Mouse (Mus musculus) MEL (cell line): ENCODE data around the gene Phkg1. TPM values are rescaled to one million over a fixed set of nuclear protein-coding genes. Genes with fewer than 3 reads are reported as not detected.

Experiments
- DNase-seq: peaks from one replicate; pipeline ENCODE4 v3.0.0; 2011; ENCODE audit warnings: low read depth, low spot score
- H3K27ac ChIP-seq: 2 replicates; pipeline ENCODE4 v1.5.1; 2012; ENCODE audit warnings: low read depth, mild to moderate bottlenecking, control low read depth, low read length, moderate library complexity; ENCODE audit not compliant: control insufficient read depth
- H3K27me3 ChIP-seq, 2 experiments: fragments of 150-350 bp in 1 of 2; sonication (generic) in 1 of 2; 2 replicates each; pipeline ENCODE4 v1.6.1; 2012; ENCODE audit warnings: low read length in 2 of 2, mild to moderate bottlenecking in 2 of 2, improper control_type of control experiment in 1 of 2, moderate library complexity in 1 of 2; ENCODE audit not compliant: insufficient read depth in 2 of 2, control insufficient read depth in 1 of 2
- H3K36me3 ChIP-seq, 2 experiments: 2 replicates each; pipeline ENCODE4 v1.6.1; 2012 to 2014; ENCODE audit warnings: low read length in 2 of 2, improper control_type of control experiment in 1 of 2, inconsistent platforms in 1 of 2, mild to moderate bottlenecking in 1 of 2; ENCODE audit not compliant: insufficient read depth in 2 of 2, control insufficient read depth in 1 of 2
- H3K4me1 ChIP-seq, 2 experiments: fragments of 150-350 bp in 1 of 2; sonication (generic) in 1 of 2; 2 replicates each; pipeline ENCODE4 v1.6.1; 2012; ENCODE audit warnings: low read length in 2 of 2, improper control_type of control experiment in 1 of 2, mild to moderate bottlenecking in 1 of 2; ENCODE audit not compliant: insufficient read depth in 2 of 2, control insufficient read depth in 1 of 2
- H3K4me3 ChIP-seq, 2 experiments: fragments of 150-350 bp in 1 of 2; sonication (generic) in 1 of 2; 2 replicates each; pipeline ENCODE4 v1.5.1; 2012; ENCODE audit warnings: low read depth in 2 of 2, low read length in 2 of 2, mild to moderate bottlenecking in 2 of 2, moderate library complexity in 2 of 2, control low read depth in 1 of 2, improper control_type of control experiment in 1 of 2; ENCODE audit not compliant: control insufficient read depth in 1 of 2, insufficient read depth in 1 of 2
- H3K79me2 ChIP-seq: 2 replicates; pipeline ENCODE4 v1.6.1; 2012; ENCODE audit warnings: mild to moderate bottlenecking, low read length, moderate library complexity; ENCODE audit not compliant: control insufficient read depth, poor library complexity, insufficient read depth
- H3K9ac ChIP-seq: 2 replicates; pipeline ENCODE4 v1.6.1; 2012; ENCODE audit warnings: low read depth, mild to moderate bottlenecking, control low read depth, low read length, moderate library complexity; ENCODE audit not compliant: control insufficient read depth, poor library complexity, severe bottlenecking
- H3K9me3 ChIP-seq: fragments of 150-350 bp; sonication (generic); replicated peaks from 2 replicates; pipeline ENCODE4 v1.6.1; 2012; ENCODE audit warnings: mild to moderate bottlenecking, low read length, improper control_type of control experiment, moderate library complexity; ENCODE audit not compliant: insufficient read depth
- BHLHE40 ChIP-seq: IDR thresholded peaks from 2 replicates; pipeline ENCODE4 v1.6.1; 2012; ENCODE audit warnings: low read depth, mild to moderate bottlenecking, inconsistent platforms, low read length, improper control_type of control experiment, borderline replicate concordance
- CHD1 ChIP-seq: IDR thresholded peaks from 2 replicates; pipeline ENCODE4 v1.6.1; 2012; ENCODE audit warnings: low read depth, mild to moderate bottlenecking, inconsistent platforms, low read length, improper control_type of control experiment
- CHD2 ChIP-seq: IDR thresholded peaks from 2 replicates; pipeline ENCODE4 v1.6.1; 2011; ENCODE audit warnings: low read length, improper control_type of control experiment
- CTCF ChIP-seq, 3 experiments: IDR thresholded peaks in 2 of 3; conservative IDR thresholded peaks in 1 of 3; 2 replicates each; pipeline ENCODE4 v1.5.1; 2011 to 2012; ENCODE audit warnings: low read length in 3 of 3, low read depth in 2 of 3, mild to moderate bottlenecking in 2 of 3, improper control_type of control experiment in 1 of 3, inconsistent platforms in 1 of 3, mixed read lengths in 1 of 3, moderate library complexity in 1 of 3; ENCODE audit not compliant: control insufficient read depth in 1 of 3, insufficient read depth in 1 of 3, poor library complexity in 1 of 3, severe bottlenecking in 1 of 3
- ELF1 ChIP-seq: IDR thresholded peaks from 2 replicates; pipeline ENCODE4 v1.6.1; 2014; ENCODE audit warnings: low read depth, mild to moderate bottlenecking, inconsistent platforms, low read length, improper control_type of control experiment, moderate library complexity
- EP300 ChIP-seq, 2 experiments: IDR thresholded peaks; 2 replicates each; pipeline ENCODE4 v1.6.1; 2011; ENCODE audit warnings: improper control_type of control experiment in 2 of 2, low read length in 2 of 2, low read depth in 1 of 2, mild to moderate bottlenecking in 1 of 2
- GABPA ChIP-seq: IDR thresholded peaks from 2 replicates; pipeline ENCODE4 v1.6.1; 2012; ENCODE audit warnings: low read depth, mild to moderate bottlenecking, inconsistent platforms, low read length, improper control_type of control experiment, moderate library complexity
- GATA1 ChIP-seq: IDR thresholded peaks from 2 replicates; pipeline ENCODE4 v1.6.1; 2011; ENCODE audit warnings: low read depth, low read length, improper control_type of control experiment
- MAFK ChIP-seq: IDR thresholded peaks from 2 replicates; pipeline ENCODE4 v1.6.1; 2011; ENCODE audit warnings: low read depth, mild to moderate bottlenecking, low read length, improper control_type of control experiment, borderline replicate concordance
- MAX ChIP-seq: IDR thresholded peaks from 2 replicates; pipeline ENCODE4 v1.6.1; 2011; ENCODE audit warnings: low read length, improper control_type of control experiment
- MYB ChIP-seq: IDR thresholded peaks from 2 replicates; pipeline ENCODE4 v1.6.1; 2011; ENCODE audit warnings: mild to moderate bottlenecking, low read depth, low read length, improper control_type of control experiment
- MYC ChIP-seq: IDR thresholded peaks from 2 replicates; pipeline ENCODE4 v1.6.1; 2011; ENCODE audit warnings: low read depth, mild to moderate bottlenecking, low read length, improper control_type of control experiment, moderate library complexity
- NELFE ChIP-seq: IDR thresholded peaks from 2 replicates; pipeline ENCODE4 v1.6.1; 2011; ENCODE audit warnings: low read depth, low read length, improper control_type of control experiment
- NRF1 ChIP-seq: IDR thresholded peaks from 2 replicates; pipeline ENCODE4 v1.6.1; 2014; ENCODE audit warnings: low read depth, mild to moderate bottlenecking, inconsistent platforms, low read length, improper control_type of control experiment, moderate library complexity; ENCODE audit not compliant: poor library complexity, insufficient read depth, severe bottlenecking
- POLR2A ChIP-seq, 2 experiments: IDR thresholded peaks; 2 replicates each; pipeline ENCODE4 v1.6.1; 2011 to 2012; ENCODE audit warnings: low read length in 2 of 2, mild to moderate bottlenecking in 2 of 2, control low read depth in 1 of 2, improper control_type of control experiment in 1 of 2, low read depth in 1 of 2, moderate library complexity in 1 of 2; ENCODE audit not compliant: control insufficient read depth in 1 of 2, insufficient read depth in 1 of 2, poor library complexity in 1 of 2
- POLR2AphosphoS2 ChIP-seq: IDR thresholded peaks from 2 replicates; pipeline ENCODE4 v1.6.1; 2011; ENCODE audit warnings: low read length, improper control_type of control experiment
- RCOR1 ChIP-seq: IDR thresholded peaks from 2 replicates; pipeline ENCODE4 v1.6.1; 2012; ENCODE audit warnings: low read depth, mild to moderate bottlenecking, inconsistent platforms, low read length, improper control_type of control experiment
- SIN3A ChIP-seq: IDR thresholded peaks from 2 replicates; pipeline ENCODE4 v1.6.1; 2012; ENCODE audit warnings: low read length, improper control_type of control experiment, inconsistent platforms
- TAL1 ChIP-seq: IDR thresholded peaks from 2 replicates; pipeline ENCODE4 v1.6.1; 2012; ENCODE audit warnings: mild to moderate bottlenecking, inconsistent platforms, low read length, moderate library complexity, mixed read lengths
- UBTF ChIP-seq: IDR thresholded peaks from 2 replicates; pipeline ENCODE4 v1.6.1; 2012; ENCODE audit warnings: low read depth, mild to moderate bottlenecking, inconsistent platforms, low read length, improper control_type of control experiment, moderate library complexity, borderline replicate concordance; ENCODE audit not compliant: insufficient read depth
- USF1 ChIP-seq: IDR thresholded peaks from 2 replicates; pipeline ENCODE4 v1.6.1; 2014; ENCODE audit warnings: low read depth, mild to moderate bottlenecking, inconsistent platforms, low read length, improper control_type of control experiment, moderate library complexity
- USF2 ChIP-seq, 2 experiments: IDR thresholded peaks; 2 replicates each; pipeline ENCODE4 v1.6.1; 2011 to 2012; ENCODE audit warnings: improper control_type of control experiment in 2 of 2, low read length in 2 of 2, borderline replicate concordance in 1 of 2, inconsistent platforms in 1 of 2, low read depth in 1 of 2, mild to moderate bottlenecking in 1 of 2; ENCODE audit not compliant: insufficient read depth in 1 of 2
- ZNF384 ChIP-seq: IDR thresholded peaks from 2 replicates; pipeline ENCODE4 v1.6.1; 2012; ENCODE audit warnings: low read depth, mild to moderate bottlenecking, inconsistent platforms, low read length, improper control_type of control experiment
- polyA plus RNA-seq, 2 experiments: library from polyadenylated mRNA; stranded (reverse) in 1 of 2; unstranded in 1 of 2; fragments of >175 nt in 1 of 2; fragments of >200 nt in 1 of 2; gene quantifications; 2 replicates each; pipeline versions ENCODE4 v1.2.1 to v1.2.4; 2012; ENCODE audit warnings: low replicate concordance in 2 of 2, low read depth in 1 of 2; ENCODE audit not compliant: insufficient read length in 2 of 2, insufficient read depth in 1 of 2, missing spikeins in 1 of 2
- total RNA-seq: library from RNA; depleted of rRNA; stranded (reverse); fragments of 300-350 nt; gene quantifications from 2 replicates; pipeline ENCODE4 v1.2.3, GENCODE M21; 2012

Gene Phkg1
- total and polyA plus RNA-seq, 3 experiments: 0.62 to 0.72 TPM; not detected in 1

- Histone ChIP-seq H3K27ac (no peak overlapping the region), H3K79me2 (no peaks in the 10 kb centered on the region), H3K9me3 (no peaks in the 10 kb centered on the region), H3K4me3 (no peak overlapping the region), H3K27me3 (no peaks in the 10 kb centered on the region), H3K4me1 (no peaks in the 10 kb centered on the region), H3K36me3 (no peaks in the 10 kb centered on the region), H3K9ac (no peak overlapping the region)
- DNase-seq: no peak
- TF ChIP-seq USF2 (IDR thresholded peaks at IDR 0.05; ENCODE audit: borderline replicate concordance in 1 of 2, insufficient read depth in 1 of 2, low read depth in 1 of 2, low read length in 2 of 2) (no peak), POLR2A (IDR thresholded peaks at IDR 0.05; ENCODE audit: control insufficient read depth in 1 of 2, insufficient read depth in 1 of 2, low read depth in 1 of 2, low read length in 2 of 2, poor library complexity in 1 of 2) (no peak), CHD2 (no peak), MYC (no peak), POLR2AphosphoS2 (no peak), UBTF (no peak), NELFE (no peak), EP300 (IDR thresholded peaks at IDR 0.05; ENCODE audit: low read depth in 1 of 2, low read length in 2 of 2) (no peak), SIN3A (no peak), RCOR1 (no peak), BHLHE40 (no peak), ZNF384 (no peak), NRF1 (no peak)
Measured at GRCm38 (mm10) chr5:129873942-129874341, 24.4 kb downstream of the Phkg1 start.

- DNase-seq: no peak
- no peak overlapping the region for H3K9ac ChIP-seq
- H3K9me3 ChIP-seq: no peaks in the 10 kb centered on the region
- H3K4me3 ChIP-seq: no peak overlapping the region
- H3K79me2 ChIP-seq: no peaks in the 10 kb centered on the region
- H3K27ac ChIP-seq: no peak overlapping the region
- H3K27me3 ChIP-seq: no peaks in the 10 kb centered on the region
- no peak for TF ChIP-seq USF1
- no peak for TF ChIP-seq GABPA
- TF ChIP-seq MYB: no peak
- TF ChIP-seq ELF1: no peak
- no peak for TF ChIP-seq MAX
- TF ChIP-seq TAL1: no peak
- TF ChIP-seq MYC: no peak
- TF ChIP-seq CHD1: no peak
- no peak for TF ChIP-seq GATA1
- no peak for TF ChIP-seq BHLHE40
- no peak for TF ChIP-seq EP300 (IDR thresholded peaks at IDR 0.05; ENCODE audit: low read depth in 1 of 2, low read length in 2 of 2)
- no peak for TF ChIP-seq POLR2AphosphoS2
- no peak for TF ChIP-seq CTCF (IDR thresholded peaks at IDR 0.05 in 2 of 3, conservative IDR thresholded peaks at IDR 0.05 in 1 of 3; ENCODE audit: control insufficient read depth in 1 of 3, insufficient read depth in 1 of 3, low read depth in 2 of 3, low read length in 3 of 3, poor library complexity in 1 of 3, severe bottlenecking in 1 of 3)
- no peak for TF ChIP-seq MAFK
- no peaks in the 10 kb centered on the region for H3K36me3 ChIP-seq
- no peaks in the 10 kb centered on the region for H3K4me1 ChIP-seq
Measured at GRCm38 (mm10) chr5:129871238-129871637, 27.1 kb downstream of the Phkg1 start.
